Mouse (Mus musculus): ENCODE measurements at regions not wholly inside any gene's neighbourhood (a gene's known extent, or its start where the extent isn't known, plus 50 kb on each side); places are given as distances from the start of the nearest gene placed in this dataset.

DNA sequence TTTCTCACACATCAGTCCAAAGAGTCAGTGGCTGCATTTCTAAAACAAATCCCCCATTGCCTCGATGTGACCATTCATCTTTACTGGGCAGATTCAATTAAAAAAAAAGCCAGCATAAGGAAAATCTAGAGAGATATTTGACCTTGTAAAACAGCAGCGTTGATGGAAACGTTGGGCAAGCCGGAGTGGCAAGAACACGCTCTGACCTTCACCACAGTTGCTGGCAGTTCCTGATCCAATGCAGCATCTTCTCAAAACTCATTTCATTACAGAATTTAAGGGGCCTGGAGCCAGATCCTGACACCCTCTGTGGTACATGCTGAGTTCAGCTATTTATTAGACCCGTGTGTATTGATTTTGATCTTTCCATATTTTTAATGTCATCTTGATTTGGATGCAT is 225.7 kb upstream of the Rnd3 start:
- Histone ChIP-seq H3K4me3 (ENCODE audit: low read depth, low read length) (no peak overlapping the region), H3K9ac (no peak overlapping the region), H3K36me3 (ENCODE audit: insufficient read depth) (no peaks in the 10 kb centered on the region), H3K4me1 (ENCODE audit: insufficient read depth) (no peaks in the 10 kb centered on the region), H3K27ac (ENCODE audit: low read depth) (no peak overlapping the region), H3K4me2 (no peak overlapping the region), H3K9me3 (ENCODE audit: low read depth, low read length) (no peaks in the 10 kb centered on the region), H3K27me3 (ENCODE audit: insufficient read depth, low read length) (no peaks in the 10 kb centered on the region)
- no peak for TF ChIP-seq CTCF (IDR thresholded peaks at IDR 0.05; ENCODE audit: low read depth)
- no peak for ATAC-seq (ENCODE audit: insufficient read depth)
- 85% methylated on average over 6 of the region's 6 CpGs for WGBS
- no peak for DNase-seq

- H3K9ac ChIP-seq = no peak overlapping the region
- peak; percentile 65 for DNase-seq
- no peak overlapping the region for H3K4me3 ChIP-seq (ENCODE audit: low read depth, low read length)
- no peak overlapping the region for H3K27ac ChIP-seq (ENCODE audit: low read depth)
- H3K36me3 ChIP-seq (ENCODE audit: insufficient read depth) = no peaks in the 10 kb centered on the region
- no peaks in the 10 kb centered on the region for H3K4me1 ChIP-seq (ENCODE audit: insufficient read depth)
- TF ChIP-seq CTCF (IDR thresholded peaks at IDR 0.05; ENCODE audit: low read depth) = no peak
- 33% methylated on average over 3 of the region's 3 CpGs for WGBS
- ATAC-seq (ENCODE audit: insufficient read depth) = no peak
- H3K4me2 ChIP-seq = no peak overlapping the region
- no peaks in the 10 kb centered on the region for H3K27me3 ChIP-seq (ENCODE audit: insufficient read depth, low read length)
- no peaks in the 10 kb centered on the region for H3K9me3 ChIP-seq (ENCODE audit: low read depth, low read length)
These were observed 223.9 kb upstream of the Rnd3 start for GRCm38 (mm10) chr2:51372771-51373170.

DNA sequence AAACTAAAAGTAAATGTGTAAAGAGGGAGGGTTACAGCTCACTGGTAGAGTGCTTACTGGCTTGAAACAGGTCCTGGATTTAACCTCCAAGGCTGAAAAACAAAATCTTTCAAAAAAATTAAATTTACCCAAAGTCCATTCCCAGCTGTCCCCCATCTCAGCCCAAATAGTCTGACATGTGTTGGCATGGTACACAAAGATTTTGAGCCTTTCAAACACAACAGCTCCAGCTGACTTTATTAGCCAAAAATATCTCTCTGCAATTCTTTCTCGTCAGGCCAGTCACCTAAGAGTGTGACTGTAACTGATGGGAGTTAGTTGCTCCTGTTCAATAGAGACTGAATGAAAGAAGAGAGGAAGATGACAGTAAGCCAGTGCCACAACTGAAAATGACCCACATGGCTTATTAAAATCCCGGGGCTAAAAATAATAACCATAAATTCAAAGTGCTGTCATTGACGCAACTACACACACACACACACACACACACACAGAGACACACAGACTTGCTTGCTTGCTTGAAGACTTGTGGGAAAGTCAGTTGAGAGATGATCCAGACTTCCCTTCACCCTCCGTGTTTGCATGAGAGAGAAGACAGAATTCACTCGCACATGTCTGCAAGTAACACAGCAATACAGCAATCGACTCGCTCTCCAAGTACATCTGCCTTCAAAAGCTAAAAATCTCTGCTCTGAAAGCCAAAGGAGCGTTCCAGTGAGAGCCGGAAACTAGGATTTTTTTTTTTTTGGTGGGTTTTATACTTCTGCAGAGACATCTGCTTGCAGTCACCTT is 214.1 kb upstream of the Rnd3 start:
- H3K27me3 ChIP-seq (ENCODE audit: insufficient read depth, low read length) = no peaks in the 10 kb centered on the region
- WGBS = 34% methylated on average over 9 of the region's 9 CpGs
- no peaks in the 10 kb centered on the region for H3K9me3 ChIP-seq (ENCODE audit: low read depth, low read length)
- H3K9ac ChIP-seq = no peak overlapping the region
- no peaks in the 10 kb centered on the region for H3K36me3 ChIP-seq (ENCODE audit: insufficient read depth)
- H3K4me1 ChIP-seq (ENCODE audit: insufficient read depth) = no peaks in the 10 kb centered on the region
- no peak overlapping the region for H3K4me3 ChIP-seq (ENCODE audit: low read depth, low read length)
- DNase-seq = peak; percentile 72
- H3K4me2 ChIP-seq = peak overlapping the region; percentile 37
- peak overlapping the region; percentile 19; the same call in 1 of the 2 replicates for H3K27ac ChIP-seq (ENCODE audit: low read depth)
- peak; percentile 75; the same call in 1 of the 2 replicates for ATAC-seq (ENCODE audit: insufficient read depth)
- TF ChIP-seq CTCF (IDR thresholded peaks at IDR 0.05; ENCODE audit: low read depth) = no peak

- TF ChIP-seq CTCF (IDR thresholded peaks at IDR 0.05; ENCODE audit: low read depth) = no peak
- H3K27ac ChIP-seq (ENCODE audit: low read depth) = no peak overlapping the region
- H3K4me1 ChIP-seq (ENCODE audit: insufficient read depth) = no peaks in the 10 kb centered on the region
- no peak overlapping the region for H3K4me3 ChIP-seq (ENCODE audit: low read depth, low read length)
- H3K36me3 ChIP-seq (ENCODE audit: insufficient read depth) = no peaks in the 10 kb centered on the region
- no peaks in the 10 kb centered on the region for H3K27me3 ChIP-seq (ENCODE audit: insufficient read depth, low read length)
- ATAC-seq (ENCODE audit: insufficient read depth) (no peak), DNase-seq (no peak)
- H3K9me3 ChIP-seq (ENCODE audit: low read depth, low read length) = no peaks in the 10 kb centered on the region
- no peak overlapping the region for H3K4me2 ChIP-seq
- H3K9ac ChIP-seq = no peak overlapping the region
- WGBS = 69% methylated on average over 7 of the region's 7 CpGs
These were observed 206.4 kb upstream of the Rnd3 start for GRCm38 (mm10) chr2:51355281-51355680.

- no peak for DNase-seq
- no peak for TF ChIP-seq CTCF (IDR thresholded peaks at IDR 0.05; ENCODE audit: low read depth)
- 93% methylated on average over 4 of the region's 4 CpGs for WGBS
These were observed 205.9 kb upstream of the Rnd3 start for GRCm38 (mm10) chr2:51354800-51355199.

DNA sequence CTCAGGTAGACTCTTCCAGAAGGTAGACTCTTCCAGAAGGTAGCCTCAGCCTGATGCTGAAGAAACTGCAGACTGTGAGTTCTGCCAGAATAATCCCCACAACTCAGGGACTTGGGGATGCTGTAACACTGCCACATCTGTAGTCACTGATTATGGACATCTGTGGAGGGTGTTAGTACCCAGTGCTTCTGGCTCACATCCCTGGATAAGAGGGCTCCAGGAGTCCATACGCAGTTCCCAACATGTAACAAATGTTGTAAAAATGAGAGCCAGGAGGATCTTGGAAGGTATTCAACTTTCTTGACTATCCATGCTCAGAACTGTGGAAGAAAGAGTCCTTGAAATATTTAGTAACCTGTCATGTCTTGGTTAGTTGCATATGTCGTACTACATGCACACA is 200.7 kb upstream of the Rnd3 start:
- no peaks in the 10 kb centered on the region for H3K27me3 ChIP-seq (ENCODE audit: insufficient read depth, low read length)
- no peak overlapping the region for H3K4me3 ChIP-seq (ENCODE audit: low read depth, low read length)
- H3K27ac ChIP-seq (ENCODE audit: low read depth) = no peak overlapping the region
- TF ChIP-seq CTCF (IDR thresholded peaks at IDR 0.05; ENCODE audit: low read depth) = no peak
- no peak overlapping the region for H3K4me2 ChIP-seq
- no peaks in the 10 kb centered on the region for H3K9me3 ChIP-seq (ENCODE audit: low read depth, low read length)
- no peaks in the 10 kb centered on the region for H3K36me3 ChIP-seq (ENCODE audit: insufficient read depth)
- no peaks in the 10 kb centered on the region for H3K4me1 ChIP-seq (ENCODE audit: insufficient read depth)
- ATAC-seq (ENCODE audit: insufficient read depth) (no peak), DNase-seq (peak; percentile 50)
- 46% methylated on average over 2 of the region's 2 CpGs for WGBS
- H3K9ac ChIP-seq = no peak overlapping the region

More at GRCm38 (mm10) chr2:51354800-51355199, 205.9 kb upstream of the Rnd3 start:
- Histone ChIP-seq H3K36me3 (ENCODE audit: insufficient read depth) (no peaks in the 10 kb centered on the region), H3K9ac (no peak overlapping the region), H3K27ac (ENCODE audit: low read depth) (no peak overlapping the region), H3K4me2 (no peak overlapping the region), H3K9me3 (ENCODE audit: low read depth, low read length) (no peaks in the 10 kb centered on the region), H3K27me3 (ENCODE audit: insufficient read depth, low read length) (no peaks in the 10 kb centered on the region), H3K4me3 (ENCODE audit: low read depth, low read length) (no peak overlapping the region), H3K4me1 (ENCODE audit: insufficient read depth) (no peaks in the 10 kb centered on the region)
- no peak for ATAC-seq (ENCODE audit: insufficient read depth)

DNA sequence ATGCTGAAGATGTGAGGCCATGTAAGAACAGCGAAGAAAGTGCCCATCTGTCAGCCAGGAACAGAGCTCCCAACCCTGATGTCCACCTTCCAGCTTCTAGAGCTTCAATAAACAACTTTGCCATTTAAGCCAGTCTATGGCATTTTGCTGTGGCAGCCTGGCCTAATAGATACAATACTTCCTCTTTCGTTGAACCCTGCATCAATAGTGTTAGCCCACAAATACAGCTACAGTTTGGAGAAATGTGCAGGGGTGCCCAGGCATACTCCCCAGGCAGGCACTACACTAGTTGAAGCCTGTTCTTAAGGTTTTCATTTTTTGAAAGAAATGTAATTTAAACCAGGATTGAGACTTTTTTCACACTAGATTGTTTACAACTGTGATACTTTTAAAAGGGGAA is 199.9 kb upstream of the Rnd3 start:
- no peak overlapping the region for H3K4me2 ChIP-seq
- 66% methylated on average over 2 of the region's 2 CpGs for WGBS
- no peaks in the 10 kb centered on the region for H3K4me1 ChIP-seq (ENCODE audit: insufficient read depth)
- H3K4me3 ChIP-seq (ENCODE audit: low read depth, low read length) = no peak overlapping the region
- H3K9me3 ChIP-seq (ENCODE audit: low read depth, low read length) = no peaks in the 10 kb centered on the region
- no peak overlapping the region for H3K9ac ChIP-seq
- no peak overlapping the region for H3K27ac ChIP-seq (ENCODE audit: low read depth)
- ATAC-seq (ENCODE audit: insufficient read depth) = no peak
- no peaks in the 10 kb centered on the region for H3K36me3 ChIP-seq (ENCODE audit: insufficient read depth)
- H3K27me3 ChIP-seq (ENCODE audit: insufficient read depth, low read length) = no peaks in the 10 kb centered on the region
- no peak for DNase-seq
- no peak for TF ChIP-seq CTCF (IDR thresholded peaks at IDR 0.05; ENCODE audit: low read depth)
